Mouse (Mus musculus) CH12.LX (cell line): Measurements from ENCODE around the gene Cemip2. TPM values are rescaled to one million over a fixed set of nuclear protein-coding genes. Genes with fewer than 3 reads are reported as not detected.
A peak's percentile ranks its signal among the peaks of the same experiment; 100 is the strongest.

Source experiments
- DNase-seq: peaks from one replicate; pipeline ENCODE4 v3.0.0-alpha.2; 2013; ENCODE audit errors: extremely low read depth
- H3K27ac ChIP-seq: 2 replicates; pipeline ENCODE4 v1.5.1; 2012; ENCODE audit warnings: low read depth, mild to moderate bottlenecking, control low read depth, moderate library complexity; ENCODE audit not compliant: insufficient read depth
- H3K27me3 ChIP-seq: replicated peaks from 2 replicates; pipeline ENCODE3; 2012; ENCODE audit warnings: inconsistent platforms
- H3K36me3 ChIP-seq, 2 experiments: replicated peaks in 1 of 2; 2 replicates each; pipeline versions ENCODE3 to v1.6.1; 2012; ENCODE audit warnings: inconsistent platforms in 1 of 2, low read length in 1 of 2, mild to moderate bottlenecking in 1 of 2, mixed read lengths in 1 of 2, moderate library complexity in 1 of 2; ENCODE audit not compliant: control insufficient read depth in 1 of 2, insufficient read depth in 1 of 2
- H3K4me1 ChIP-seq, 2 experiments: 2 replicates each; pipeline ENCODE4 v1.6.1; 2012; ENCODE audit warnings: inconsistent platforms in 1 of 2, moderate library complexity in 1 of 2; ENCODE audit not compliant: insufficient read depth in 2 of 2, control insufficient read depth in 1 of 2
- H3K4me2 ChIP-seq: 2 replicates; pipeline ENCODE4 v1.6.1; 2012; ENCODE audit warnings: low read depth, mild to moderate bottlenecking, control low read depth; ENCODE audit not compliant: poor library complexity, insufficient read depth, severe bottlenecking
- H3K4me3 ChIP-seq, 3 experiments: fragments of 150-350 bp in 1 of 3; sonication (generic) in 1 of 3; replicated peaks in 1 of 3; 2 replicates each; pipeline versions ENCODE3 to v1.5.1; 2011 to 2012; ENCODE audit warnings: low read depth in 2 of 3, low read length in 2 of 3, mild to moderate bottlenecking in 2 of 3, moderate library complexity in 2 of 3, control low read depth in 1 of 3, improper control_type of control experiment in 1 of 3, inconsistent platforms in 1 of 3, mixed read lengths in 1 of 3; ENCODE audit not compliant: poor library complexity in 1 of 3
- H3K79me2 ChIP-seq: replicated peaks from 2 replicates; pipeline ENCODE4 v1.6.1; 2012; ENCODE audit warnings: mild to moderate bottlenecking, moderate library complexity; ENCODE audit not compliant: control insufficient read depth, poor library complexity, insufficient read depth, severe bottlenecking; ENCODE audit errors: extremely low read depth
- H3K9ac ChIP-seq: 2 replicates; pipeline ENCODE4 v1.6.1; 2012; ENCODE audit warnings: low read depth, mild to moderate bottlenecking, control low read depth, moderate library complexity; ENCODE audit not compliant: insufficient read depth
- H3K9me3 ChIP-seq: replicated peaks from 2 replicates; pipeline ENCODE3; 2012; ENCODE audit warnings: low read length, inconsistent platforms, mixed read lengths
- BHLHE40 ChIP-seq: IDR thresholded peaks from 2 replicates; pipeline ENCODE4 v1.6.1; 2011; ENCODE audit warnings: mild to moderate bottlenecking, low read depth, low read length, improper control_type of control experiment
- CHD1 ChIP-seq: IDR thresholded peaks from 2 replicates; pipeline ENCODE4 v1.6.1; 2012; ENCODE audit warnings: low read depth, low read length, improper control_type of control experiment, inconsistent platforms
- CHD2 ChIP-seq: IDR thresholded peaks from 2 replicates; pipeline ENCODE4 v1.6.1; 2011; ENCODE audit warnings: low read length, improper control_type of control experiment
- CTCF ChIP-seq, 2 experiments: IDR thresholded peaks in 1 of 2; conservative IDR thresholded peaks in 1 of 2; 2 replicates each; pipeline ENCODE4 v1.5.1; 2011 to 2012; ENCODE audit warnings: low read depth in 2 of 2, low read length in 2 of 2, improper control_type of control experiment in 1 of 2, inconsistent platforms in 1 of 2, mild to moderate bottlenecking in 1 of 2, moderate library complexity in 1 of 2
- E2F4 ChIP-seq: IDR thresholded peaks from 2 replicates; pipeline ENCODE4 v1.6.1; 2011; ENCODE audit warnings: low read depth, low read length, improper control_type of control experiment; ENCODE audit not compliant: insufficient replicate concordance
- ELF1 ChIP-seq: IDR thresholded peaks from 2 replicates; pipeline ENCODE4 v1.6.1; 2014; ENCODE audit warnings: low read depth, mild to moderate bottlenecking, inconsistent platforms, low read length, improper control_type of control experiment
- ETS1 ChIP-seq: conservative IDR thresholded peaks from 2 replicates; pipeline ENCODE4 v1.6.1; 2012; ENCODE audit warnings: low read depth, mild to moderate bottlenecking, inconsistent platforms, low read length, improper control_type of control experiment, moderate library complexity
- GABPA ChIP-seq: IDR thresholded peaks from 2 replicates; pipeline ENCODE4 v1.6.1; 2012; ENCODE audit warnings: low read depth, low read length, improper control_type of control experiment, inconsistent platforms; ENCODE audit not compliant: insufficient replicate concordance
- HCFC1 ChIP-seq: IDR thresholded peaks from 2 replicates; pipeline ENCODE4 v1.6.1; 2012; ENCODE audit warnings: low read depth, mild to moderate bottlenecking, inconsistent platforms, low read length, improper control_type of control experiment
- IRF4 ChIP-seq: IDR thresholded peaks from 2 replicates; pipeline ENCODE4 v1.6.1; 2014; ENCODE audit warnings: low read depth, mild to moderate bottlenecking, inconsistent platforms, low read length, improper control_type of control experiment
- JUN ChIP-seq: IDR thresholded peaks from 2 replicates; pipeline ENCODE4 v1.6.1; 2011; ENCODE audit warnings: low read depth, mild to moderate bottlenecking, low read length, improper control_type of control experiment, moderate library complexity; ENCODE audit not compliant: insufficient read depth
- JUND ChIP-seq: conservative IDR thresholded peaks from 2 replicates; pipeline ENCODE4 v1.6.1; 2011; ENCODE audit warnings: low read depth, low read length, improper control_type of control experiment
- KAT2A ChIP-seq: IDR thresholded peaks from 2 replicates; pipeline ENCODE4 v1.6.1; 2012; ENCODE audit warnings: low read length, improper control_type of control experiment, inconsistent platforms; ENCODE audit not compliant: insufficient replicate concordance
- MAFK ChIP-seq: IDR thresholded peaks from 2 replicates; pipeline ENCODE4 v1.6.1; 2011; ENCODE audit warnings: low read length, improper control_type of control experiment; ENCODE audit not compliant: insufficient replicate concordance
- MAZ ChIP-seq: IDR thresholded peaks from 2 replicates; pipeline ENCODE4 v1.6.1; 2012; ENCODE audit warnings: low read depth, mild to moderate bottlenecking, inconsistent platforms, low read length, improper control_type of control experiment, moderate library complexity
- MEF2A ChIP-seq: IDR thresholded peaks from 2 replicates; pipeline ENCODE4 v1.6.1; 2014; ENCODE audit warnings: low read depth, mild to moderate bottlenecking, inconsistent platforms, low read length, improper control_type of control experiment, borderline replicate concordance
- MXI1 ChIP-seq: IDR thresholded peaks from 2 replicates; pipeline ENCODE4 v1.6.1; 2011; ENCODE audit warnings: mild to moderate bottlenecking, low read depth, low read length, improper control_type of control experiment
- MYC ChIP-seq: IDR thresholded peaks from 2 replicates; pipeline ENCODE4 v1.6.1; 2011; ENCODE audit warnings: low read depth, mild to moderate bottlenecking, improper control_type of control experiment, low read length
- NELFE ChIP-seq: IDR thresholded peaks from 2 replicates; pipeline ENCODE4 v1.6.1; 2011; ENCODE audit warnings: low read depth, low read length, improper control_type of control experiment
- NRF1 ChIP-seq: IDR thresholded peaks from 2 replicates; pipeline ENCODE4 v1.6.1; 2014; ENCODE audit warnings: low read depth, mild to moderate bottlenecking, inconsistent platforms, low read length, improper control_type of control experiment, moderate library complexity
- POLR2A ChIP-seq: IDR thresholded peaks from 2 replicates; pipeline ENCODE4 v1.6.1; 2011; ENCODE audit warnings: low read depth, mild to moderate bottlenecking, improper control_type of control experiment, low read length
- POLR2AphosphoS2 ChIP-seq: IDR thresholded peaks from 2 replicates; pipeline ENCODE4 v1.6.1; 2011; ENCODE audit warnings: low read depth, low read length, improper control_type of control experiment
- RAD21 ChIP-seq: IDR thresholded peaks from 2 replicates; pipeline ENCODE4 v1.6.1; 2011; ENCODE audit warnings: low read depth, mild to moderate bottlenecking, low read length, improper control_type of control experiment, moderate library complexity
- RCOR1 ChIP-seq: conservative IDR thresholded peaks from 2 replicates; pipeline ENCODE4 v1.6.1; 2012; ENCODE audit warnings: low read depth, mild to moderate bottlenecking, inconsistent platforms, low read length, improper control_type of control experiment
- SIN3A ChIP-seq: IDR thresholded peaks from 2 replicates; pipeline ENCODE4 v1.6.1; 2012; ENCODE audit warnings: low read length, improper control_type of control experiment, inconsistent platforms
- SMC3 ChIP-seq: IDR thresholded peaks from 2 replicates; pipeline ENCODE4 v1.6.1; 2011; ENCODE audit warnings: low read depth, low read length, improper control_type of control experiment
- TBP ChIP-seq: conservative IDR thresholded peaks from 2 replicates; pipeline ENCODE4 v1.6.1; 2011; ENCODE audit warnings: low read depth, low read length, improper control_type of control experiment
- TCF12 ChIP-seq: IDR thresholded peaks from 2 replicates; pipeline ENCODE4 v1.6.1; 2014; ENCODE audit warnings: low read depth, mild to moderate bottlenecking, inconsistent platforms, low read length, improper control_type of control experiment
- USF1 ChIP-seq: IDR thresholded peaks from 2 replicates; pipeline ENCODE4 v1.6.1; 2014; ENCODE audit warnings: low read depth, mild to moderate bottlenecking, inconsistent platforms, low read length, improper control_type of control experiment
- ZKSCAN1 ChIP-seq: IDR thresholded peaks from 2 replicates; pipeline ENCODE4 v1.6.1; 2012; ENCODE audit warnings: low read depth, inconsistent platforms, low read length, improper control_type of control experiment, borderline replicate concordance
- ZMIZ1 ChIP-seq: IDR thresholded peaks from 2 replicates; pipeline ENCODE4 v1.6.1; 2012; ENCODE audit warnings: low read depth, mild to moderate bottlenecking, inconsistent platforms, low read length, improper control_type of control experiment
- ZNF384 ChIP-seq: IDR thresholded peaks from 2 replicates; pipeline ENCODE4 v1.6.1; 2012; ENCODE audit warnings: low read depth, low read length, improper control_type of control experiment, inconsistent platforms
- dilution Hi-C: fragments of 300-500 bp; cut with MboI; formaldehyde crosslinking; loops from 2 replicates; pipeline ENCODE4 v1.14.3; 2020; ENCODE audit warnings: low sequenced_read_pairs; ENCODE audit not compliant: extremely low pct_unique_long_range_greater_than_20kb, extremely low pct_ligation_motif_present
- in situ Hi-C: fragments of 300-500 bp; cut with MboI; formaldehyde crosslinking; loops from 3 replicates; pipeline ENCODE4 v1.14.3; 2019; ENCODE audit warnings: low sequenced_read_pairs, low pct_ligation_motif_present, low pct_unique_long_range_greater_than_20kb, mixed read lengths
- polyA plus RNA-seq: library from polyadenylated mRNA; unstranded; fragments of >175 nt; gene quantifications from 2 replicates; pipeline ENCODE4 v1.2.1, GENCODE M21; 2012; ENCODE audit warnings: low read depth; ENCODE audit not compliant: insufficient read length
- total RNA-seq, 2 experiments: library from RNA; depleted of rRNA; stranded (reverse); fragments of 300-350 nt in 1 of 2; fragments of >200 nt in 1 of 2; gene quantifications; 2 replicates each; pipeline ENCODE4 v1.2.3; 2012 to 2014

The Cemip2 gene
- total and polyA plus RNA-seq, 3 experiments, result 7.4 to 8.5 (median 7.9) TPM

- Histone ChIP-seq H3K36me3 (no peaks in the 10 kb centered on the region), H3K9me3 (no peaks in the 10 kb centered on the region), H3K27me3 (no peaks in the 10 kb centered on the region), H3K9ac (no peak overlapping the region), H3K4me2 (no peak overlapping the region), H3K27ac (no peak overlapping the region), H3K79me2 (no peaks in the 10 kb centered on the region), H3K4me3 (no peak overlapping the region), H3K4me1 (peaks cover 0 to 6% of the 10 kb centered on the region in 2 experiments; a peak in 1 of 4 replicates)
- DNase-seq, result no peak
- TF ChIP-seq ELF1 (no peak), HCFC1 (no peak), CHD2 (no peak), GABPA (no peak), E2F4 (no peak), MAZ (no peak), MYC (no peak), ETS1 (no peak), POLR2AphosphoS2 (no peak), SIN3A (no peak), TBP (no peak), TCF12 (no peak), BHLHE40 (no peak), JUND (no peak)
- dilution Hi-C loops, result no loop called here
- in situ Hi-C loops, result loop anchor here (10.0 to 25.0 kb wide), 2 partner anchors 371 to 708 kb away; no protein-coding TSS in a partner anchor
Observed at GRCm38 (mm10) chr19:21745586-21745985, 32.6 kb upstream of the Cemip2 start.

- Histone ChIP-seq H3K36me3 (no peaks in the 10 kb centered on the region), H3K4me2 (peak overlapping the region; percentile 40; the same call in 1 of the 2 replicates), H3K4me1 (peaks cover 0 to 6% of the 10 kb centered on the region in 2 experiments; a peak in 1 of 4 replicates), H3K4me3 (no peak overlapping the region), H3K9me3 (no peaks in the 10 kb centered on the region), H3K9ac (no peak overlapping the region), H3K27me3 (no peaks in the 10 kb centered on the region), H3K79me2 (no peaks in the 10 kb centered on the region), H3K27ac (no peak overlapping the region)
- in situ Hi-C loops, result loop anchor here (10.0 to 25.0 kb wide), 2 partner anchors 373 to 710 kb away; no protein-coding TSS in a partner anchor
- dilution Hi-C loops, result no loop called here
- peak; percentile 77 for DNase-seq
- 0 out of 2 replicates have a peak, but pooled peaks have one; percentile 34 for TF ChIP-seq IRF4
- TF ChIP-seq E2F4, result no peak
- no peak for TF ChIP-seq GABPA
- no peak for TF ChIP-seq POLR2AphosphoS2
- TF ChIP-seq USF1, result no peak
- TF ChIP-seq RCOR1, result no peak
- no peak; the same call in none of the 2 replicates for TF ChIP-seq RAD21
- peak; percentile 47; the same call in 1 of the 2 replicates for TF ChIP-seq TBP
- TF ChIP-seq ETS1, result no peak
- TF ChIP-seq NELFE, result peak; percentile 48; the same call in 1 of the 2 replicates
- no peak for TF ChIP-seq NRF1
- no peak for TF ChIP-seq CHD1
- peak; percentile 97 for TF ChIP-seq SMC3
- no peak for TF ChIP-seq MXI1
- TF ChIP-seq BHLHE40, result no peak
- TF ChIP-seq MAFK, result no peak
- TF ChIP-seq POLR2A, result no peak
- TF ChIP-seq ZKSCAN1, result no peak
- no peak for TF ChIP-seq MYC
- TF ChIP-seq JUN, result no peak
- TF ChIP-seq TCF12, result no peak
- TF ChIP-seq MEF2A, result no peak
- peak; percentile 94 to 98 for TF ChIP-seq CTCF (conservative IDR thresholded peaks at IDR 0.05 in 1 of 2, IDR thresholded peaks at IDR 0.05 in 1 of 2; ENCODE audit: low read depth in 2 of 2, low read length in 2 of 2)
- TF ChIP-seq ZNF384, result no peak
- TF ChIP-seq ZMIZ1, result no peak
- no peak for TF ChIP-seq KAT2A
Observed at GRCm38 (mm10) chr19:21747356-21747755, 30.8 kb upstream of the Cemip2 start.
